ENCODE assay signal across 16 mouse cellular contexts in the genomic region with DNA sequence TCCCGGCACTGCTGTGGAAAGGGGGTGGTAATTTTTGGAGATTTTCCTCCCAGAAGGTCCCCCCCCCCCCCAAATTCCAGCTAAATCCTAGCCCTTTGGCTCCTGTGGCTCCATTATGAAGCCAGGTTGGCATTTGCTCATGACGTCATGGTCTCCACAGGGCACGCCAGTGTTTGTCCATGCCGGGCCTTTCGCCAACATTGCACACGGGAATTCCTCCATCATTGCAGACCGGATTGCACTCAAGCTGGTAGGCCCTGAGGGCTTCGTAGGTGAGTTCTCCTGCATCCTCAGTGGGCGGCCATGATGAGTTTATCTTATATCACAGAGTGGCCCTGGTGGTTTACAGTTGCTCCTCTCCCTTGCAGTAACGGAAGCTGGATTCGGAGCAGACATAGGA. TPM values are rescaled to one million over a fixed set of nuclear protein-coding genes. Genes with fewer than 3 reads are reported as not detected.
A peak's percentile ranks its signal among the peaks of the same experiment; 100 is the strongest.
DNase-seq lines count a peak whose midpoint lies in the region; ATAC-seq lines count a peak whose summit lies in the region.
"Had no signal": no experiment of that assay in that cellular context is flagged by ENCODE, and none has a peak within 500 bp of the region (broad histone marks: within the 10 kb centered on the region; RNA-seq: fewer than 3 reads in every experiment).

No protein-coding gene starts in this region.

- 0 out of 2 replicates have a peak overlapping the region, but pooled peaks have one; percentile 45 for H3K27ac ChIP-seq in midbrain, embryonic 15.5 days
- no peak overlapping the region for H3K27ac ChIP-seq in midbrain, embryonic 10.5 days (replicated peaks)
- H3K27ac ChIP-seq in hindbrain, embryonic 16.5 days (ENCODE audit: low read depth, low read length), result 0 out of 2 replicates have a peak overlapping the region, but pooled peaks have one; percentile 13

- H3K36me3 ChIP-seq in midbrain, embryonic 15.5 days (replicated peaks), result 0 out of 2 replicates have a peak, but pooled peaks cover 2% of the 10 kb centered on the region
- peaks cover 84% of the 10 kb centered on the region for H3K36me3 ChIP-seq in midbrain, embryonic 10.5 days
- no peaks in the 10 kb centered on the region for H3K36me3 ChIP-seq in hindbrain, embryonic 16.5 days (ENCODE audit: control insufficient read depth, insufficient read depth, low read length)

- WGBS in midbrain, embryonic 15.5 days, result 91% methylated on average over 11 of the region's 11 CpGs
- 93% methylated on average over 11 of the region's 11 CpGs for WGBS in midbrain, embryonic 10.5 days
- WGBS in hindbrain, embryonic 16.5 days, result 80% methylated on average over 11 of the region's 11 CpGs

- no peaks in the 10 kb centered on the region for H3K9me3 ChIP-seq in midbrain, embryonic 15.5 days
- H3K9me3 ChIP-seq in midbrain, embryonic 10.5 days (replicated peaks), result no peaks in the 10 kb centered on the region
- no peaks in the 10 kb centered on the region for H3K9me3 ChIP-seq in hindbrain, embryonic 16.5 days (ENCODE audit: control insufficient read depth, low read length)

- no peaks in the 10 kb centered on the region for H3K27me3 ChIP-seq in midbrain, embryonic 15.5 days (replicated peaks)
- no peaks in the 10 kb centered on the region for H3K27me3 ChIP-seq in midbrain, embryonic 10.5 days (ENCODE audit: low read depth, poor library complexity, severe bottlenecking)
- H3K27me3 ChIP-seq in hindbrain, embryonic 16.5 days (replicated peaks; ENCODE audit: control insufficient read depth, insufficient read depth, low read length), result no peaks in the 10 kb centered on the region

- peaks cover 10% of the 10 kb centered on the region; the same call in 1 of the 2 replicates for H3K4me1 ChIP-seq in midbrain, embryonic 15.5 days
- H3K4me1 ChIP-seq in midbrain, embryonic 10.5 days, result no peaks in the 10 kb centered on the region
- H3K4me1 ChIP-seq in hindbrain, embryonic 16.5 days (ENCODE audit: control insufficient read depth, insufficient read depth, low read depth, low read length), result peaks cover 4% of the 10 kb centered on the region

- no peak overlapping the region for H3K4me3 ChIP-seq in midbrain, embryonic 15.5 days
- H3K4me3 ChIP-seq in midbrain, embryonic 10.5 days, result no peak overlapping the region
- no peak overlapping the region for H3K4me3 ChIP-seq in hindbrain, embryonic 16.5 days (ENCODE audit: low read length)

- no peak overlapping the region for H3K4me2 ChIP-seq in midbrain, embryonic 15.5 days
- no peak overlapping the region for H3K4me2 ChIP-seq in hindbrain, embryonic 16.5 days (ENCODE audit: low read length)

- H3K9ac ChIP-seq in midbrain, embryonic 15.5 days, result no peak overlapping the region
- no peak overlapping the region for H3K9ac ChIP-seq in hindbrain, embryonic 16.5 days (ENCODE audit: low read depth, low read length)
- H3K9ac ChIP-seq: liver, postnatal 0 days had no signal

- no peak for ATAC-seq in midbrain, embryonic 15.5 days (replicated peaks)
- ATAC-seq in hindbrain, embryonic 16.5 days, result no peak
- ATAC-seq: CD4-positive, CD25-positive, alpha-beta regulatory T cell, adult 4 months; liver, postnatal 0 days had no signal

- intact Hi-C loops in gastrocnemius, postnatal 36 days (cut with DNase I), result no loop called here

- DNase-seq in gastrocnemius, postnatal 10 days, result peak; percentile 26
- no peak for DNase-seq in gastrocnemius, postnatal 36 days
- no peak for DNase-seq in midbrain, embryonic 10.5 days (ENCODE audit: low spot score)
- DNase-seq in right cerebral cortex, postnatal 25 days, result no peak
- DNase-seq in ovary, postnatal 14 days (ENCODE audit: low spot score), result no peak
- no peak for DNase-seq in yolk sac, embryonic 10.5 days (ENCODE audit: low spot score)
- DNase-seq: adrenal gland, adult 8-10 months; liver, postnatal 0 days; thymus, adult 18-20 months had no signal

RNA-seq across cellular contexts. Expression of a gene that starts 21.2 kb away (rescaled TPM):
- 1 to 10 TPM; 1.8 to 2.1 TPM for total RNA-seq in gastrocnemius, postnatal 10 days (2021)
- under 1 TPM; 0.22 to 0.84 TPM for total RNA-seq in gastrocnemius, postnatal 36 days (2021)
- 9.8 and 10.3 TPM in 2 replicates for polyA plus RNA-seq in midbrain, embryonic 15.5 days (2015; fragmentation: Nextera tagmentation; extraction: Ambion mirVana)
- 2.5 and 4.7 TPM in 2 replicates for polyA plus RNA-seq in midbrain, embryonic 10.5 days (2016; fragmentation: Nextera tagmentation; extraction: Ambion mirVana)
- polyA plus RNA-seq in hindbrain, embryonic 16.5 days (2015; fragmentation: Nextera tagmentation; extraction: Ambion mirVana), result 12.3 and 13.8 TPM in 2 replicates

RNA-seq across cellular contexts. Expression of a gene that starts 48.4 kb away (rescaled TPM):
- 10 to 100 TPM; 30.3 to 30.4 TPM for total RNA-seq in gastrocnemius, postnatal 10 days (2021)
- 10 to 100 TPM; 28.8 to 34.5 TPM for total RNA-seq in gastrocnemius, postnatal 36 days (2021)
- 30.7 and 31.2 TPM in 2 replicates for polyA plus RNA-seq in midbrain, embryonic 15.5 days (2015; fragmentation: Nextera tagmentation; extraction: Ambion mirVana)
- 82.4 and 91.8 TPM in 2 replicates for polyA plus RNA-seq in midbrain, embryonic 10.5 days (2016; fragmentation: Nextera tagmentation; extraction: Ambion mirVana)
- polyA plus RNA-seq in hindbrain, embryonic 16.5 days (2015; fragmentation: Nextera tagmentation; extraction: Ambion mirVana), result 37.8 and 38.9 TPM in 2 replicates

RNA-seq across cellular contexts. Expression of a gene that starts 56.9 kb away (rescaled TPM):
- total RNA-seq in gastrocnemius, postnatal 10 days (2021), result not detected
- not detected for total RNA-seq in gastrocnemius, postnatal 36 days (2021)
- not detected in 2 replicates for polyA plus RNA-seq in midbrain, embryonic 15.5 days (2015; fragmentation: Nextera tagmentation; extraction: Ambion mirVana)
- not detected in 2 replicates for polyA plus RNA-seq in midbrain, embryonic 10.5 days (2016; fragmentation: Nextera tagmentation; extraction: Ambion mirVana)
- not detected in 2 replicates for polyA plus RNA-seq in hindbrain, embryonic 16.5 days (2015; fragmentation: Nextera tagmentation; extraction: Ambion mirVana)
- total RNA-seq: adrenal gland, adult 8-10 months; granulocyte monocyte progenitor cell, adult 5-6 weeks; heart, postnatal 25 days; left cerebral cortex, adult 18-20 months had no signal
- polyA plus RNA-seq: CD4-positive, CD25-positive, alpha-beta regulatory T cell, adult 4 months; liver, postnatal 0 days; spleen, adult 2 months had no signal
